In the genomic region with DNA sequence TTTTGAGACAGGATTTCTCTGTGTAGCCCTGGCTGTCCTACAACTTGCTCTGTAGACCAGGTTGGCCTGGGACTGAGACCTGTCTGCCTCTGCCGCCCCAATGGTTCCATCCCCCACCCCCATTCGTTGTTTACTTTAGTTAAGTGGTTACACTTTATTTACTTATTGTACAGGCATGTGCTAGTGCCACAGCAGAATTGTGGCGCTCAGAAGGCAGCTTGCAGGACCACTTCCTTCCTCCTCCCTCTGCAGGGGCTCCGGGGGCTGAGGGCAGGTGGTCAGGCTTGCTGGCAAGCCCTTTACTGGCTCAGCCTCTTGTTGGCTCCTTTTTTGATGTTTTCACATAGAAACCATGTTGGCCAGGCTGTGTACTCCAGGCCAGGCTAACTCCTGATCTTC, we compare ENCODE assay signal across 11 mouse cellular contexts. TPM values are rescaled to one million over a fixed set of nuclear protein-coding genes. Genes with fewer than 3 reads are reported as not detected.
DNase-seq lines count a peak whose midpoint lies in the region; ATAC-seq and TF ChIP-seq lines count a peak whose summit lies in the region.
"Had no signal": no experiment of that assay in that cellular context is flagged by ENCODE, and none has a peak within 500 bp of the region (broad histone marks: within the 10 kb centered on the region; RNA-seq: fewer than 3 reads in every experiment).

No protein-coding gene starts in this region.

- peaks cover 40% of the 10 kb centered on the region for H3K27me3 ChIP-seq in kidney, embryonic 15.5 days
- no peaks in the 10 kb centered on the region for H3K27me3 ChIP-seq in CH12.LX (replicated peaks)
- peaks cover 49% of the 10 kb centered on the region for H3K27me3 ChIP-seq in liver, embryonic 13.5 days
- H3K27me3 ChIP-seq in forebrain, embryonic 10.5 days (ENCODE audit: poor library complexity, severe bottlenecking) = peaks cover 72% of the 10 kb centered on the region

- TF ChIP-seq CTCF in CH12.LX (conservative IDR thresholded peaks at IDR 0.05 in 1 of 2, IDR thresholded peaks at IDR 0.05 in 1 of 2; ENCODE audit: low read depth in 2 of 2, low read length in 2 of 2) = no peak

- H3K4me3 ChIP-seq in kidney, embryonic 15.5 days (replicated peaks) = peak overlapping the region; percentile 47
- H3K4me3 ChIP-seq in CH12.LX (replicated peaks in 1 of 3; ENCODE audit: low read depth in 2 of 3, low read length in 2 of 3, poor library complexity in 1 of 3) = peak overlapping the region; percentile 60 to 90 (median 69)
- peak overlapping the region; percentile 39 for H3K4me3 ChIP-seq in brown adipose tissue, adult 24 weeks (ENCODE audit: insufficient read depth, low read depth, low read length)
- H3K4me3 ChIP-seq in liver, embryonic 13.5 days (replicated peaks) = peak overlapping the region; percentile 56
- no peak overlapping the region for H3K4me3 ChIP-seq in forebrain, embryonic 10.5 days
- H3K4me3 ChIP-seq: midbrain, embryonic 15.5 days had no signal

- no peak for TF ChIP-seq RAD21 in CH12.LX (IDR thresholded peaks at IDR 0.05; ENCODE audit: low read depth, low read length)

- H3K9ac ChIP-seq in kidney, embryonic 15.5 days = no peak overlapping the region
- H3K9ac ChIP-seq in CH12.LX (ENCODE audit: insufficient read depth, low read depth) = peak overlapping the region; percentile 50
- 0 out of 2 replicates have a peak overlapping the region, but pooled peaks have one; percentile 26 for H3K9ac ChIP-seq in liver, embryonic 13.5 days
- H3K9ac ChIP-seq: midbrain, embryonic 15.5 days had no signal

- peaks cover 30% of the 10 kb centered on the region for H3K4me1 ChIP-seq in kidney, embryonic 15.5 days
- H3K4me1 ChIP-seq in CH12.LX (ENCODE audit: control insufficient read depth in 1 of 2, insufficient read depth in 2 of 2) = peaks cover 26 to 56% of the 10 kb centered on the region in 2 experiments
- peaks cover 10% of the 10 kb centered on the region; the same call in 1 of the 2 replicates for H3K4me1 ChIP-seq in brown adipose tissue, adult 24 weeks (ENCODE audit: control insufficient read depth, insufficient read depth, insufficient read length, low read length)
- H3K4me1 ChIP-seq in liver, embryonic 13.5 days (replicated peaks) = peaks cover 45% of the 10 kb centered on the region
- H3K4me1 ChIP-seq in forebrain, embryonic 10.5 days = peaks cover 20% of the 10 kb centered on the region

- dilution Hi-C loops in CH12.LX (cut with MboI; ENCODE audit: extremely low pct_ligation_motif_present, extremely low pct_unique_long_range_greater_than_20kb, low sequenced_read_pairs) = no loop called here

- TF ChIP-seq EP300 in CH12.LX (IDR thresholded peaks at IDR 0.05; ENCODE audit: low read length) = no peak

- no peaks in the 10 kb centered on the region for H3K36me3 ChIP-seq in kidney, embryonic 15.5 days
- peaks cover 35 to 48% of the 10 kb centered on the region in 2 experiments for H3K36me3 ChIP-seq in CH12.LX (replicated peaks in 1 of 2; ENCODE audit: control insufficient read depth in 1 of 2, insufficient read depth in 1 of 2, low read length in 1 of 2)
- no peaks in the 10 kb centered on the region; the same call in 1 of the 2 replicates for H3K36me3 ChIP-seq in liver, embryonic 13.5 days
- no peaks in the 10 kb centered on the region for H3K36me3 ChIP-seq in forebrain, embryonic 10.5 days (replicated peaks)
- H3K36me3 ChIP-seq: midbrain, embryonic 15.5 days had no signal

- H3K9me3 ChIP-seq in kidney, embryonic 15.5 days (replicated peaks) = no peaks in the 10 kb centered on the region
- H3K9me3 ChIP-seq in CH12.LX (replicated peaks; ENCODE audit: low read length) = no peaks in the 10 kb centered on the region
- H3K9me3 ChIP-seq in liver, embryonic 13.5 days (replicated peaks) = no peaks in the 10 kb centered on the region
- H3K9me3 ChIP-seq in forebrain, embryonic 10.5 days = no peaks in the 10 kb centered on the region
- H3K9me3 ChIP-seq: midbrain, embryonic 15.5 days had no signal

- no peak for ATAC-seq in kidney, embryonic 15.5 days (replicated peaks; ENCODE audit: low FRiP score)
- ATAC-seq in liver, embryonic 13.5 days (ENCODE audit: low read depth) = no peak
- no peak for ATAC-seq in erythroid progenitor cell, adult 5-6 weeks (replicated peaks; ENCODE audit: low FRiP score, poor library complexity, severe bottlenecking)
- ATAC-seq: midbrain, embryonic 15.5 days; Patski had no signal

- H3K4me2 ChIP-seq in kidney, embryonic 15.5 days = peak overlapping the region; percentile 78
- peak overlapping the region; percentile 89 for H3K4me2 ChIP-seq in CH12.LX (ENCODE audit: insufficient read depth, low read depth, poor library complexity, severe bottlenecking)
- peak overlapping the region; percentile 68 for H3K4me2 ChIP-seq in liver, embryonic 13.5 days
- H3K4me2 ChIP-seq: midbrain, embryonic 15.5 days had no signal

- peaks cover 60% of the 10 kb centered on the region for H3K79me2 ChIP-seq in CH12.LX (replicated peaks; ENCODE audit: control insufficient read depth, extremely low read depth, insufficient read depth, poor library complexity, severe bottlenecking)

- no peak for DNase-seq in kidney, postnatal 10 days
- DNase-seq in CH12.LX (ENCODE audit: extremely low read depth) = no peak
- no peak for DNase-seq in liver, embryonic 13.5 days
- DNase-seq in adrenal gland, postnatal 36 days = no peak
- DNase-seq in forebrain, embryonic 10.5 days (ENCODE audit: extremely low spot score, low spot score) = no peak
- DNase-seq: embryo, embryonic 11 days had no signal

- no peak for TF ChIP-seq POLR2A in CH12.LX (IDR thresholded peaks at IDR 0.05; ENCODE audit: low read depth, low read length)

- in situ Hi-C loops in CH12.LX (cut with MboI; ENCODE audit: low pct_ligation_motif_present, low pct_unique_long_range_greater_than_20kb, low sequenced_read_pairs) = loop anchor here (10.0 kb wide), 1 partner anchor 128 kb away; the partner anchor contains the start of gene Cdc37

- 27% methylated on average over 4 of the region's 4 CpGs for WGBS in kidney, embryonic 15.5 days
- 22% methylated on average over 4 of the region's 4 CpGs for WGBS in liver, embryonic 13.5 days (ENCODE audit: insufficient replicate concordance)
- 43% methylated on average over 4 of the region's 4 CpGs for WGBS in forebrain, embryonic 10.5 days

- H3K27ac ChIP-seq in kidney, embryonic 15.5 days = no peak overlapping the region
- peak overlapping the region; percentile 37 for H3K27ac ChIP-seq in CH12.LX (ENCODE audit: insufficient read depth, low read depth)
- no peak overlapping the region for H3K27ac ChIP-seq in brown adipose tissue, adult 24 weeks (replicated peaks; ENCODE audit: low read depth, low read length)
- H3K27ac ChIP-seq in liver, embryonic 13.5 days = peak overlapping the region; percentile 34
- H3K27ac ChIP-seq in forebrain, embryonic 10.5 days = no peak overlapping the region
- H3K27ac ChIP-seq: midbrain, embryonic 15.5 days had no signal

RNA-seq across cellular contexts. Expression of gene Icam1, which starts 1.4 kb away (rescaled TPM):
- polyA plus RNA-seq in kidney, embryonic 15.5 days (2015; fragmentation: Nextera tagmentation; extraction: Ambion mirVana) = 10.8 and 13.7 TPM in 2 replicates
- total RNA-seq in CH12.LX (2012; rRNA removed) (128 and 202 TPM in 2 replicates), CH12.LX (2014; rRNA removed) (101 and 102 TPM in 2 replicates)
- polyA plus RNA-seq in CH12.LX (2012; ENCODE audit: insufficient read length, low read depth) = 64.2 and 70.6 TPM in 2 replicates
- polyA plus RNA-seq in brown adipose tissue, adult 24 weeks (2012; ENCODE audit: insufficient read depth, insufficient read length, missing spikeins) = 2.3 and 3.1 TPM in 2 replicates
- polyA plus RNA-seq in liver, embryonic 13.5 days (2015; fragmentation: Nextera tagmentation; extraction: Ambion mirVana) = 9.6 and 9.7 TPM in 2 replicates
- total RNA-seq in adrenal gland, postnatal 36 days (2021) = 10 to 100 TPM; 10.7 to 14.8 TPM
- polyA plus RNA-seq in forebrain, embryonic 10.5 days (2016; fragmentation: Nextera tagmentation; extraction: Ambion mirVana) = 4.1 and 5.8 TPM in 2 replicates
- total RNA-seq in erythroid progenitor cell, adult 5-6 weeks (2015; ENCODE audit: low replicate concordance) = 1.3 TPM in 1 of 2 replicates, not detected in the other
- total RNA-seq in erythroid progenitor cell, adult 5-6 weeks (2017; ENCODE audit: low replicate concordance) = 1.5 and 9.0 TPM in 2 replicates

RNA-seq across cellular contexts. Expression of gene Icam4, which starts 12.0 kb away (rescaled TPM):
- polyA plus RNA-seq in kidney, embryonic 15.5 days (2015; fragmentation: Nextera tagmentation; extraction: Ambion mirVana) = 2.0 and 2.7 TPM in 2 replicates
- 2.9 and 3.1 TPM in 2 replicates for total RNA-seq in CH12.LX (2012; rRNA removed)
- 1.1 and 1.2 TPM in 2 replicates for total RNA-seq in CH12.LX (2014; rRNA removed)
- 0.72 and 0.96 TPM in 2 replicates for polyA plus RNA-seq in CH12.LX (2012; ENCODE audit: insufficient read length, low read depth)
- polyA plus RNA-seq in brown adipose tissue, adult 24 weeks (2012; ENCODE audit: insufficient read depth, insufficient read length, missing spikeins) = not detected in 2 replicates
- 244 and 254 TPM in 2 replicates for polyA plus RNA-seq in liver, embryonic 13.5 days (2015; fragmentation: Nextera tagmentation; extraction: Ambion mirVana)
- 1 to 10 TPM; 1.9 to 2.8 TPM for total RNA-seq in adrenal gland, postnatal 36 days (2021)
- 4.8 and 7.9 TPM in 2 replicates for polyA plus RNA-seq in forebrain, embryonic 10.5 days (2016; fragmentation: Nextera tagmentation; extraction: Ambion mirVana)
- total RNA-seq in erythroid progenitor cell, adult 5-6 weeks (2015; ENCODE audit: low replicate concordance) = 164 and 214 TPM in 2 replicates
- total RNA-seq in erythroid progenitor cell, adult 5-6 weeks (2017; ENCODE audit: low replicate concordance) = 107 and 112 TPM in 2 replicates

RNA-seq across cellular contexts. Expression of gene Mrpl4, which starts 14.6 kb away (rescaled TPM):
- polyA plus RNA-seq in kidney, embryonic 15.5 days (2015; fragmentation: Nextera tagmentation; extraction: Ambion mirVana) = 140 and 143 TPM in 2 replicates
- total RNA-seq in CH12.LX (2012; rRNA removed) (98.7 and 103 TPM in 2 replicates), CH12.LX (2014; rRNA removed) (42.1 and 43.9 TPM in 2 replicates)
- polyA plus RNA-seq in CH12.LX (2012; ENCODE audit: insufficient read length, low read depth) = 83.6 and 94.8 TPM in 2 replicates
- polyA plus RNA-seq in brown adipose tissue, adult 24 weeks (2012; ENCODE audit: insufficient read depth, insufficient read length, missing spikeins) = 140 and 185 TPM in 2 replicates
- polyA plus RNA-seq in liver, embryonic 13.5 days (2015; fragmentation: Nextera tagmentation; extraction: Ambion mirVana) = 81.2 and 84.0 TPM in 2 replicates
- 100 to 1,000 TPM; 122 to 130 TPM for total RNA-seq in adrenal gland, postnatal 36 days (2021)
- polyA plus RNA-seq in forebrain, embryonic 10.5 days (2016; fragmentation: Nextera tagmentation; extraction: Ambion mirVana) = 152 and 154 TPM in 2 replicates
- 13.0 and 22.0 TPM in 2 replicates for total RNA-seq in erythroid progenitor cell, adult 5-6 weeks (2015; ENCODE audit: low replicate concordance)
- 13.3 and 18.0 TPM in 2 replicates for total RNA-seq in erythroid progenitor cell, adult 5-6 weeks (2017; ENCODE audit: low replicate concordance)

RNA-seq across cellular contexts. Expression of gene Icam5, which starts 14.7 kb away (rescaled TPM):
- polyA plus RNA-seq in kidney, embryonic 15.5 days (2015; fragmentation: Nextera tagmentation; extraction: Ambion mirVana) = 0.18 and 0.38 TPM in 2 replicates
- total RNA-seq in CH12.LX (2012; rRNA removed) = 4.9 TPM in 2 replicates
- total RNA-seq in CH12.LX (2014; rRNA removed) = 0.89 and 1.0 TPM in 2 replicates
- 1.6 and 1.7 TPM in 2 replicates for polyA plus RNA-seq in CH12.LX (2012; ENCODE audit: insufficient read length, low read depth)
- polyA plus RNA-seq in brown adipose tissue, adult 24 weeks (2012; ENCODE audit: insufficient read depth, insufficient read length, missing spikeins) = not detected in 2 replicates
- 0.21 and 0.29 TPM in 2 replicates for polyA plus RNA-seq in liver, embryonic 13.5 days (2015; fragmentation: Nextera tagmentation; extraction: Ambion mirVana)
- total RNA-seq in adrenal gland, postnatal 36 days (2021) = under 1 TPM; 0.10 to 0.20 TPM
- 0.05 TPM in 1 of 2 replicates, not detected in the other for polyA plus RNA-seq in forebrain, embryonic 10.5 days (2016; fragmentation: Nextera tagmentation; extraction: Ambion mirVana)
- total RNA-seq in erythroid progenitor cell, adult 5-6 weeks (2015; ENCODE audit: low replicate concordance) = 1.3 and 1.4 TPM in 2 replicates
- total RNA-seq in erythroid progenitor cell, adult 5-6 weeks (2017; ENCODE audit: low replicate concordance) = 1.3 and 3.5 TPM in 2 replicates

RNA-seq across cellular contexts. Expression of gene S1pr2, which starts 40.6 kb away (rescaled TPM):
- polyA plus RNA-seq in kidney, embryonic 15.5 days (2015; fragmentation: Nextera tagmentation; extraction: Ambion mirVana) = 29.8 and 32.7 TPM in 2 replicates
- 1.6 and 2.0 TPM in 2 replicates for total RNA-seq in CH12.LX (2012; rRNA removed)
- total RNA-seq in CH12.LX (2014; rRNA removed) = 0.84 and 1.3 TPM in 2 replicates
- 1.4 and 3.2 TPM in 2 replicates for polyA plus RNA-seq in CH12.LX (2012; ENCODE audit: insufficient read length, low read depth)
- polyA plus RNA-seq in brown adipose tissue, adult 24 weeks (2012; ENCODE audit: insufficient read depth, insufficient read length, missing spikeins) = 1.3 and 2.6 TPM in 2 replicates
- polyA plus RNA-seq in liver, embryonic 13.5 days (2015; fragmentation: Nextera tagmentation; extraction: Ambion mirVana) = 4.7 and 4.8 TPM in 2 replicates
- total RNA-seq in adrenal gland, postnatal 36 days (2021) = 10 to 100 TPM; 16.5 to 19.2 TPM
- 24.4 and 26.4 TPM in 2 replicates for polyA plus RNA-seq in forebrain, embryonic 10.5 days (2016; fragmentation: Nextera tagmentation; extraction: Ambion mirVana)
- not detected in 2 replicates for total RNA-seq in erythroid progenitor cell, adult 5-6 weeks (2015; ENCODE audit: low replicate concordance)
- total RNA-seq in erythroid progenitor cell, adult 5-6 weeks (2017; ENCODE audit: low replicate concordance) = under 0.01 and 0.39 TPM in 2 replicates

Comparison
In these comparisons a context has a peak if more than half of its experiments do, and no peak if none do; other contexts are left out.
1. H3K27ac ChIP-seq: peak in CH12.LX (single experiment) and liver, embryonic 13.5 days (single experiment); none in kidney, embryonic 15.5 days (single experiment), brown adipose tissue, adult 24 weeks (single experiment) and forebrain, embryonic 10.5 days (single experiment).
2. RNA of gene Icam4, which starts 12.0 kb away (polyA plus RNA-seq): 244 to 254 TPM in liver, embryonic 13.5 days; 4.8 to 7.9 TPM in forebrain, embryonic 10.5 days, 2.0 to 2.7 TPM in kidney, embryonic 15.5 days, 0.72 to 0.96 TPM in CH12.LX and not detected in brown adipose tissue, adult 24 weeks; every median in the first group is over 10 times any median in the second.
3. Peak in every context shown above with its lines, with median percentiles within 50 percentile points of each other: H3K4me2 ChIP-seq.